Mouse (Mus musculus): ENCODE data around the gene Ddrgk1. TPM values are rescaled to one million over a fixed set of nuclear protein-coding genes. Genes with fewer than 3 reads are reported as not detected.
A peak's percentile ranks its signal among the peaks of the same experiment; 100 is the strongest.

The Ddrgk1 gene
- polyA plus RNA-seq, 1 experiment from 2014 or later, result 47.3 TPM

GRCm38 (mm10) chr2:130632416-130632815 is 32.0 kb downstream of the Ddrgk1 start:
- H3K27me3 ChIP-seq (ENCODE audit: control insufficient read depth, insufficient read depth, low read length), result peaks cover 33% of the 10 kb centered on the region
- H3K4me3 ChIP-seq (ENCODE audit: low read length), result no peak overlapping the region
- H3K36me3 ChIP-seq (ENCODE audit: control insufficient read depth, insufficient read depth), result peaks cover 1% of the 10 kb centered on the region; the same call in 1 of the 2 replicates
- WGBS, result 58% methylated on average over 1 of the region's 1 CpGs
- peaks cover 22% of the 10 kb centered on the region for H3K4me1 ChIP-seq (ENCODE audit: control insufficient read depth, insufficient read depth, low read length)
- ATAC-seq (replicated peaks; ENCODE audit: extremely low read depth, insufficient read depth, low FRiP score), result no peak
- no peaks in the 10 kb centered on the region for H3K9me3 ChIP-seq (replicated peaks; ENCODE audit: control insufficient read depth, low read length)
- H3K4me2 ChIP-seq (ENCODE audit: low read depth, low read length), result no peak overlapping the region
- no peak overlapping the region for H3K9ac ChIP-seq (ENCODE audit: low read length)
- H3K27ac ChIP-seq (ENCODE audit: low read length), result no peak overlapping the region

GRCm38 (mm10) chr2:130629839-130630203 is 34.6 kb downstream of the Ddrgk1 start, which contains the start of the genes Fastkd5 and Ubox5:
Gene Fastkd5 (minus strand): TSS chr2:130630027.
Gene Ubox5 (minus strand): TSS chr2:130630038.
- Histone ChIP-seq H3K4me3 (ENCODE audit: low read length) (peak within 1 kb of the TSS; percentile 97), H3K36me3 (ENCODE audit: control insufficient read depth, insufficient read depth) (peaks cover 13% of the 10 kb centered on the region; the same call in 1 of the 2 replicates), H3K27ac (ENCODE audit: low read length) (peak within 1 kb of the TSS; percentile 76), H3K9me3 (replicated peaks; ENCODE audit: control insufficient read depth, low read length) (no peaks in the 10 kb centered on the region), H3K9ac (ENCODE audit: low read length) (peak within 1 kb of the TSS; percentile 95), H3K27me3 (ENCODE audit: control insufficient read depth, insufficient read depth, low read length) (peaks cover 13% of the 10 kb centered on the region), H3K4me1 (ENCODE audit: control insufficient read depth, insufficient read depth, low read length) (peaks cover 16% of the 10 kb centered on the region), H3K4me2 (ENCODE audit: low read depth, low read length) (peak within 1 kb of the TSS; percentile 85)
- ATAC-seq (replicated peaks; ENCODE audit: extremely low read depth, insufficient read depth, low FRiP score), result peak; percentile 82
- under 1% methylated on average over 24 of the region's 25 CpGs for WGBS

- H3K9ac ChIP-seq (ENCODE audit: low read length), result peak overlapping the region; percentile 95
- H3K4me2 ChIP-seq (ENCODE audit: low read depth, low read length), result peak overlapping the region; percentile 85
- peaks cover 11% of the 10 kb centered on the region for H3K4me1 ChIP-seq (ENCODE audit: control insufficient read depth, insufficient read depth, low read length)
- H3K27me3 ChIP-seq (ENCODE audit: control insufficient read depth, insufficient read depth, low read length), result peaks cover 8% of the 10 kb centered on the region
- peak overlapping the region; percentile 97 for H3K4me3 ChIP-seq (ENCODE audit: low read length)
- H3K27ac ChIP-seq (ENCODE audit: low read length), result peak overlapping the region; percentile 76
- peaks cover 13% of the 10 kb centered on the region; the same call in 1 of the 2 replicates for H3K36me3 ChIP-seq (ENCODE audit: control insufficient read depth, insufficient read depth)
- 1% methylated on average over 37 of the region's 37 CpGs for WGBS
- no peaks in the 10 kb centered on the region for H3K9me3 ChIP-seq (replicated peaks; ENCODE audit: control insufficient read depth, low read length)
- peak; percentile 26 for ATAC-seq (replicated peaks; ENCODE audit: extremely low read depth, insufficient read depth, low FRiP score)
These were observed 35.2 kb downstream of the Ddrgk1 start for GRCm38 (mm10) chr2:130629080-130629838.

GRCm38 (mm10) chr2:130628424-130628823 is 36.0 kb downstream of the Ddrgk1 start:
- Histone ChIP-seq H3K4me3 (ENCODE audit: low read length) (no peak overlapping the region; the same call in 1 of the 2 replicates), H3K36me3 (ENCODE audit: control insufficient read depth, insufficient read depth) (peaks cover 16% of the 10 kb centered on the region), H3K9ac (ENCODE audit: low read length) (no peak overlapping the region), H3K4me1 (ENCODE audit: control insufficient read depth, insufficient read depth, low read length) (peaks cover 8% of the 10 kb centered on the region), H3K4me2 (ENCODE audit: low read depth, low read length) (peak overlapping the region; percentile 85), H3K27ac (ENCODE audit: low read length) (no peak overlapping the region), H3K9me3 (replicated peaks; ENCODE audit: control insufficient read depth, low read length) (no peaks in the 10 kb centered on the region), H3K27me3 (ENCODE audit: control insufficient read depth, insufficient read depth, low read length) (no peaks in the 10 kb centered on the region; the same call in 1 of the 2 replicates)
- 59% methylated on average over 3 of the region's 3 CpGs for WGBS
- no peak for ATAC-seq (replicated peaks; ENCODE audit: extremely low read depth, insufficient read depth, low FRiP score)

- ATAC-seq (replicated peaks; ENCODE audit: extremely low read depth, insufficient read depth, low FRiP score), result no peak
- no peaks in the 10 kb centered on the region for H3K9me3 ChIP-seq (replicated peaks; ENCODE audit: control insufficient read depth, low read length)
- peaks cover 34% of the 10 kb centered on the region for H3K36me3 ChIP-seq (ENCODE audit: control insufficient read depth, insufficient read depth)
- no peak overlapping the region for H3K9ac ChIP-seq (ENCODE audit: low read length)
- 88% methylated on average over 7 of the region's 7 CpGs for WGBS
- no peaks in the 10 kb centered on the region for H3K4me1 ChIP-seq (ENCODE audit: control insufficient read depth, insufficient read depth, low read length)
- no peak overlapping the region for H3K4me3 ChIP-seq (ENCODE audit: low read length)
- H3K27me3 ChIP-seq (ENCODE audit: control insufficient read depth, insufficient read depth, low read length), result no peaks in the 10 kb centered on the region
- no peak overlapping the region for H3K4me2 ChIP-seq (ENCODE audit: low read depth, low read length)
- no peak overlapping the region for H3K27ac ChIP-seq (ENCODE audit: low read length)
These were observed 45.5 kb downstream of the Ddrgk1 start for GRCm38 (mm10) chr2:130618972-130619371.

GRCm38 (mm10) chr2:130613091-130613490 is 51.4 kb downstream of the Ddrgk1 start:
- Histone ChIP-seq H3K27me3 (ENCODE audit: control insufficient read depth, insufficient read depth, low read length) (no peaks in the 10 kb centered on the region), H3K4me2 (ENCODE audit: low read depth, low read length) (no peak overlapping the region), H3K4me1 (ENCODE audit: control insufficient read depth, insufficient read depth, low read length) (no peaks in the 10 kb centered on the region), H3K9ac (ENCODE audit: low read length) (no peak overlapping the region), H3K36me3 (ENCODE audit: control insufficient read depth, insufficient read depth) (peaks cover 24% of the 10 kb centered on the region), H3K9me3 (replicated peaks; ENCODE audit: control insufficient read depth, low read length) (no peaks in the 10 kb centered on the region), H3K27ac (ENCODE audit: low read length) (no peak overlapping the region), H3K4me3 (ENCODE audit: low read length) (no peak overlapping the region)
- WGBS, result 75% methylated on average over 3 of the region's 3 CpGs
- no peak for ATAC-seq (replicated peaks; ENCODE audit: extremely low read depth, insufficient read depth, low FRiP score)

Other genes with a start within 250 kb of the Ddrgk1 start
- 57.1 and 60.9 TPM in 2 replicates for gene Vps16, start 240.3 kb downstream of the Ddrgk1 start, polyA plus RNA-seq (2015; fragmentation: Nextera tagmentation; extraction: Ambion mirVana)
- gene Pced1a, start 240.0 kb downstream of the Ddrgk1 start, polyA plus RNA-seq (2015; fragmentation: Nextera tagmentation; extraction: Ambion mirVana), result 7.2 and 8.1 TPM in 2 replicates
- 70.5 and 71.8 TPM in 2 replicates for gene Ptpra, start 214.4 kb downstream of the Ddrgk1 start, polyA plus RNA-seq (2015; fragmentation: Nextera tagmentation; extraction: Ambion mirVana)
- gene Mrps26, start 100.9 kb downstream of the Ddrgk1 start, polyA plus RNA-seq (2015; fragmentation: Nextera tagmentation; extraction: Ambion mirVana), result 71.6 and 78.7 TPM in 2 replicates
- gene Oxt, start 88.5 kb downstream of the Ddrgk1 start, polyA plus RNA-seq (2015; fragmentation: Nextera tagmentation; extraction: Ambion mirVana), result not detected in 2 replicates
- gene Avp, start 82.1 kb downstream of the Ddrgk1 start, polyA plus RNA-seq (2015; fragmentation: Nextera tagmentation; extraction: Ambion mirVana), result 0.37 TPM in 1 of 2 replicates, not detected in the other
- 13.3 and 13.9 TPM in 2 replicates for gene Fastkd5, start 34.6 kb downstream of the Ddrgk1 start, polyA plus RNA-seq (2015; fragmentation: Nextera tagmentation; extraction: Ambion mirVana)
- gene Ubox5, start 34.6 kb downstream of the Ddrgk1 start, polyA plus RNA-seq (2015; fragmentation: Nextera tagmentation; extraction: Ambion mirVana), result 6.5 and 8.2 TPM in 2 replicates
- 2.0 and 2.4 TPM in 2 replicates for gene Lzts3, start 21.9 kb downstream of the Ddrgk1 start, polyA plus RNA-seq (2015; fragmentation: Nextera tagmentation; extraction: Ambion mirVana)
- 70.1 and 79.3 TPM in 2 replicates for gene Itpa, start 3.0 kb upstream of the Ddrgk1 start, polyA plus RNA-seq (2015; fragmentation: Nextera tagmentation; extraction: Ambion mirVana)
- gene Slc4a11, start 32.9 kb upstream of the Ddrgk1 start, polyA plus RNA-seq (2015; fragmentation: Nextera tagmentation; extraction: Ambion mirVana), result 0.16 and 0.34 TPM in 2 replicates
- gene 4930402H24Rik, start 241.7 kb upstream of the Ddrgk1 start, polyA plus RNA-seq (2015; fragmentation: Nextera tagmentation; extraction: Ambion mirVana), result 51.5 and 55.4 TPM in 2 replicates
- 3.6 and 4.7 TPM in 2 replicates for gene Atrn, start 241.8 kb upstream of the Ddrgk1 start, polyA plus RNA-seq (2015; fragmentation: Nextera tagmentation; extraction: Ambion mirVana)